Mouse (Mus musculus) cerebellum, adult 2 months (tissue): Measurements from ENCODE around the gene Prss53.
"Not testable (repeated sequence)": the region's sequence is repeated elsewhere in the genome, so short reads cannot be mapped to it uniquely, and the experiment has no call there.

Experiments used
- CTCF ChIP-seq: fragments of 200-500 bp; IDR thresholded peaks from 2 replicates; pipeline ENCODE4 v1.5.1; 2011; ENCODE audit warnings: low read depth, mild to moderate bottlenecking, control low read depth, low read length, moderate library complexity, borderline replicate concordance; ENCODE audit not compliant: insufficient read depth
- POLR2A ChIP-seq: fragments of 200-500 bp; IDR thresholded peaks from 2 replicates; pipeline ENCODE4 v1.6.1; 2011; ENCODE audit warnings: low read length, control low read depth, borderline replicate concordance; ENCODE audit not compliant: insufficient read depth

DNA sequence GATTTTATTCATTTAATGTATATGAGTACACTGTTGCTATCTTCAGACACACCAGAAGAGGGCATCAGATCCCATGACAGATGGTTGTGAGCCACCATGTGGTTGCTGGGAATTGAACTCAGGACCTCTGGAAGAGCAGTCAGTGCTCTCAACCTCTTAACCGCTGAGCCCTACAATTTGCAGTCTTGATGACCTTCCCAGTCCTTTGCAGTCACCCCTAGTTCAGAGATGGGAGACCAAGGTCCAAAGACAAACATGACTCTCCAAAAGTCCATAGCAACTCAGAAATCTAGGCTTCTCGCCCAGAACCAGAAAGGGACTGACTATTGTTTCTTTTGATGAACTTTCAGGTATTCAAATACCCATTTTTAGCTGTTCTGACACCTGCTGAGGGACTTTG, 50.7 kb downstream of the Prss53 start:
- TF ChIP-seq POLR2A, CTCF: not testable (repeated sequence)
